Mouse (Mus musculus): ENCODE data around the gene Nbeal2.
A peak's percentile ranks its signal among the peaks of the same experiment; 100 is the strongest.

The Nbeal2 gene

GRCm38 (mm10) chr9:110649775-110650174 is 4.2 kb downstream of the Nbeal2 start:
- no peak for DNase-seq (ENCODE audit: low spot score)

DNA sequence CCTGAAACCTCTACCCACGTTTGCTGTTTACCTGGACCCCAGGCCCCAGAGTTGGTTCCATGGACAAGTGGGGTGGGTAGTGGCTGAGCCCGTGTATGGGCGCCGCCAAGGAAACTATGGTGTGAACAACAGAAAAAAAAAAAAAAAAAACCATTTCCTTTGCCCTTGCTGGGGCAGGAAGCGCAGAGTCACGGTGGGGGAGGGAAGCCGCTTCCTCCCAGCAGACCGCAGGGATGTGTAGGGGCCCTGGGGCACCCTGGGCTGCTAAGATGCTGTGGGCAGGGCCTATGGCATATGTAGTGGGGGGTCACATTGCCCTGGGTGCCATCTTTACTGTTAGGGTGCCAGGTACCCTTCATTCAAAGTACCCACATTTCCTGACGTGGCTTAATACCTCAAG is 8.7 kb downstream of the Nbeal2 start:
- DNase-seq (ENCODE audit: low spot score) = no peak

GRCm38 (mm10) chr9:110644295-110644694 is 9.7 kb downstream of the Nbeal2 start:
- no peak for DNase-seq (ENCODE audit: low spot score)

GRCm38 (mm10) chr9:110643787-110644186 is 10.2 kb downstream of the Nbeal2 start:
- DNase-seq (ENCODE audit: low spot score) = no peak

GRCm38 (mm10) chr9:110642812-110643524 is 11.0 kb downstream of the Nbeal2 start:
- DNase-seq (ENCODE audit: low spot score) = no peak

DNA sequence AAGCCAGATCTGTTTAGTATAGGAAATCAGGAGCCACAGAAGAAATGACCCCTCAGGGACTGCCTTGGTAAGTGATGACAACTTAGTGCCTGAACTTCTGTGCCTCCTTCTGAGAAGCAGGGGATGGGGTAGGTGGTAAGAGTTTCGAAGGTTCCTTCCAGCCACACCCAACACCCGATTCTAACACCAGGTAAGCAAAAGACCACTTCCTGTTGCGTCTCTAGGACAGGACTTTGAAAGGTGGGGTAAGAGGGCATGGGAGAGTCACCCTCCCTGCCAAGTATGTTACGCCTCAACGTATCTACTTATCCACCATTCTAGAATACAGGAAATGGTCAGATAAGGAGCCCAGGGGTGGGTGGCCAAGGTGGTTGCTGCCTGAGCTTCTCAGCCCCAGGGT is 13.0 kb downstream of the Nbeal2 start:
- no peak for DNase-seq (ENCODE audit: low spot score)

DNA sequence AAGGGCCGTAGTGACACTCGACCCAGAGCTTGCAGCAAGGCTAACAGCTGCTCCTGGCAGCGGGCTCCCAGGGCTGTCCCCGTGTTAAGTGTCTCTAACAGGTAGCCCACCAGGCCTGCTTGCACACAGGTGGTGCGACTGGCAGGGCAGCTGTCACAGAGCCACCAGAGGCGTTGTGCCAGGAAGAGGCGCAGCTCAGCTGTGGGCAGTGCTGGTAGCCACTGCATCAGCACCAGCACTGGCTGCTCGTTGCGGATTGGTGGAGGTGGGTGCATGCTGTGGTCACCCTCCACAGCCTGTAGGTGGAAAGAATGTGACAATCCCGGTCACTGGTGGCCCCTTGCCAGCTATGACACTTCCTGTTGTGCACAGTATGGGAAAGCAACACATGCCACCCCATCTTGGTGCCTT is 15.3 kb downstream of the Nbeal2 start:
- peak; percentile 21 for DNase-seq (ENCODE audit: low spot score)

DNA sequence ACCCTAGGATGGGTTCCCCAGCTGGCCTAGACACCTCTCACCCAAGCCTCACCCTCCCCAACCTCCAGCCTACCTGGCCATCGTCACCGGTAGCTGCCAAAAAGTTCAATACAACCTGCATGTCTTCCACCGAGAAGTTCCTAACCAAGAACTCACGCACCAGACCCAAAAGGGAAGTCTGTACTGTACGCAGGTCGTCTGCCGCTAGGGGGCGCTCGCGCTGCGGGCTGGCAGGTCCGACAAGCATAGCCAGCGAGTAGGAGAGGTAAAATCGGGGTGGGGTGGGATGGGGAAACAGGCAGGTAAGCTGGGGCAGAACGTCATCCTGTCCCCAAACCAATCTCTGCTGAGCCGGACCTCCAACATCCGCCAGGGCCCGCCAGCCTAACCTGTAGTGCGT is 18.7 kb downstream of the Nbeal2 start:
- peak; percentile 77 for DNase-seq (ENCODE audit: low spot score)

GRCm38 (mm10) chr9:110633882-110634281 is 20.1 kb downstream of the Nbeal2 start:
- no peak for DNase-seq (ENCODE audit: low spot score)

DNA sequence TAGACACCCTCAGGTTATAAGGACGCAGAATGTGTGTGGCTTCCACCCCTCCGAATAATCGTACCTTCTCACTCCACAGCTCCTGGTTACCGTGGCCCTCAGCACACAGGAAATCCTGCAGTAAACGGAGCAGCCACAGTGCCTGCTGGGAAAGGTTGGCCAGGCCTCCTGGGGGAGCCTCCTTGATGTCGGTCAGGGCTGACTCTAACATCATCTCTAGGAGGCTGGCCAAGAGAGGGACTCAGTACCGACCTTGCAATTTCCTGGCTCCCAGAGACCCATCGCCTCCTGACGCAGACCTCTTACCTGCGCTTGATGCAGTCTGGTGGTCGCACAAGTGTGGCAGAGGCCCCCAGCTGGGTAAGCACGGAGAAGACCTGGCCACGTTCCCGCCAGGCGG is 21.3 kb downstream of the Nbeal2 start:
- DNase-seq (ENCODE audit: low spot score) = no peak

- no peak for DNase-seq (ENCODE audit: low spot score)
These were observed 22.2 kb downstream of the Nbeal2 start for GRCm38 (mm10) chr9:110631651-110632275.

- DNase-seq (ENCODE audit: low spot score) = peak; percentile 32
These were observed 22.8 kb downstream of the Nbeal2 start for GRCm38 (mm10) chr9:110631191-110631590.

DNA sequence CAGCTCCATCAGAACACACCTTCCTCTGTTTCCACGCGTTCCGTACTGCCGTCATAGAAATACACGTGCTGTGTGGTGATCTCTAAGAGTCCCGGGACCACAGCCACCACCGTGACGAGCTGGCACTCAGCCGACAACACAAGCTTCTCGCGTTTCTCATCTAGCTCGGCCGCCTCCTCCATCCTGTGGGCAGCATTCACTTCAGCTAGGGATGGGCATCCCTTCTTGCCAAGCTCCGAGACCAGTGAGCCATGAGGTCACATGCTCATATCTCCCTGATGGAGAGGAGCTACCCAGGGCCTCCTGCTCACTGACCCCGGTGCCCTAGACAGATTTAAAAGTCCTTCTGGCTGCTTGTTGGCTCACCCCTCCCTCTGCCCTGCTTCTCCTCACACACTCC is 23.8 kb downstream of the Nbeal2 start:
- DNase-seq (ENCODE audit: low spot score) = no peak

GRCm38 (mm10) chr9:110625350-110625908 is 28.5 kb downstream of the Nbeal2 start:
- DNase-seq (ENCODE audit: low spot score) = no peak

GRCm38 (mm10) chr9:110624361-110625166 is 29.4 kb downstream of the Nbeal2 start, which contains the start of gene Nradd:
Gene Nradd, minus strand, starts transcription at chr9:110624452.
- DNase-seq (ENCODE audit: low spot score) = peak; percentile 89

DNA sequence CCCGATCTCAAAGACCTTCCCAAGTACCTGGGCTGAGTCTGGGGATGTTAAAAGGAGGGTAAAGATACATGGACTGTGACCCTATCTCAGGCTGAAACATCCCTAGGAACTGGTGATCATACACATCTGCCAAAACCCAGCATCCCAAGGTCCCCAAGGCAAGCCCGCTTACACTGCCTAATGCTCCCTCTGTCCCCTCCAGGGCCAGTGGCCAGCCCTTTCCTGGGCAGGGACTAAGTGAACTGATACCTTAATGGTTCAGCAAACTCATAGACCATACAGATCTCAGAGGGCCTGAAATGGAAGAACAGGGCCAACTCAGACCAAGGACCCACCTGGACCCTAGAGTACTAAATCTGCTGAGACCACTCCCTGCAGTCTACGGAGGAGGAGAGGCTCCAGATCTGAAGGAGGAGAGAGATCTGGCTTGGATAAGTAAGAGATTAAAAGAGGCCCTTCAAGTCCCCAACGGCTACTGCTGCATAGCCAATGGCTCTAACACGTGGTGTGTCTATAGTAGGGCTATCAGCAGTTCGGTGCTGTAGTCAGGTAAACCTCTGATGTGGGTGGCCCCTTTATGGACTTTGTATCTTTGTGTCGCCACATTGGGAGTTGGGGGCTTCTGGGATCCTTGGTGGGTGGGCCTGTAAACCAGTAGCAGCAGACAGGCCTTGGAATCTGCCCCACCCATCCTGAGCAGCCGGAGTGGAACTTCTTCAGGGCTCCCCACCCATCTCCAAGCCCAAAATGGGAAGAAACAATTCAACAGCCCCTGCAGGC is 30.4 kb downstream of the Nbeal2 start:
- DNase-seq (ENCODE audit: low spot score) = no peak

DNA sequence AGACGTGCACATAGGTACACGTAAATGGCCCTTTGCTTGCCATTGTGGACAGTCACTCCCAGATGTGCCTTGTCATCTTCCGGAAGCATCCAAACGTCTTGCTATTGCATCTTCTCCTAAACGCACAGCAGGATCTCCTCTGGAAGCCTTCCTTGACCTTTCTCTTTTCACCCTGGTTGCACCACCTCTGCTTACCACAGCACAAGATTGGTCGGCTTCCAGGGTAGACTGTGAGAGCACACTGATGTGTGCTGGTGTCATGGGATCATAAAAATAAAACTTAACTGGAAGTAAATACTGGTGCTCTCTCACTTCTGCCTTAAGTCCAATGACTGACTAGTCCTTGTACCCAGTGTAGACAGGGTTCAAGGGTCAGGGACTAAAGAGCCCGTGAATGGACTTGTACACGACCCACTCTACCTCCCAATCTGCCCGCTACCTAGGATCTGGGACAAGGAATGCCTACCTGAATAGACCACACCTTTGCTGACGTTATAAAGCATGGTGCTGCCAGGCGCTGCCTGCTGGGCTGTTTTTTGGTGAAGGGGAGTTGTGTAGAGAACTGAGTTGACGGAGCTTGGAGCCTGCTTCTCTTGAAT is 31.2 kb downstream of the Nbeal2 start:
- no peak for DNase-seq (ENCODE audit: low spot score)

DNA sequence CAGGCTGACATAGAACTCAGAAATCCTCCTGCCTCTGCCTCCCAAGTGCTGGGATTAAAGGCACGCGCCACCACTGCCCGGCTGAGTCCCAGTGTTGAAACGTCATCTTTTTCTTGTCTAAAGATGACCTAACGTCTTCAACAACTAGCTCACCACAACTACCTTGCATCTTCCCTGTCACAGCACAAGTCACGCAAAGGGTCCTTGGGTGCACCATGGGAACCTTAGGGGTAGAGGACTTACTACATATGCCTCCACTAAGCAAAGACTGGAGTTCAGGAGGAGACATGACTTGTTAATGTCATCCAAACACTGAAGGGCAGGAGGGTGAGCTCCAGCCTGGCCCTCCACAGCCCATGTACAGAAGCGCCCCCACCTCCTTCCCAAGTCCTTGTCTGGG is 33.3 kb downstream of the Nbeal2 start:
- no peak for DNase-seq (ENCODE audit: low spot score)

DNA sequence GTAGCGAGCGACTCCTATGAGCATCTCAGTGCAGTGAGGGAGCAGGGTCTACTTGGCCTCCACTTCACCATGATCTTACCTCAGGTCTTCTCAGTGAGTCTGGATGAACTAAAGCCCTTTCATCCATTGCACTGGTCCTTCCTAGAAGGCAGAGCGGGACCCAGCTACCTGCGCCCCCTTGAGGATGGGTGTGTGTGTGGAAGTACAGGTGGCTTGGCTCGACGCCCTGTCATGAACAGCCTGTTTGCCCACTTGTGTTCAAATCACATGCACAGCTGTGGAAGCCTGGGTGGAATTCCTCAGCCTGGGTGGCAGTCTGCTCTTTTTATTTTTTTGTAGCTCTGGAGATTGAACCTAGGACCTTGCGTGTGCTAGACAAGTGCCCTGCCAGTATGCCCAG is 33.8 kb downstream of the Nbeal2 start:
- DNase-seq (ENCODE audit: low spot score) = no peak

DNA sequence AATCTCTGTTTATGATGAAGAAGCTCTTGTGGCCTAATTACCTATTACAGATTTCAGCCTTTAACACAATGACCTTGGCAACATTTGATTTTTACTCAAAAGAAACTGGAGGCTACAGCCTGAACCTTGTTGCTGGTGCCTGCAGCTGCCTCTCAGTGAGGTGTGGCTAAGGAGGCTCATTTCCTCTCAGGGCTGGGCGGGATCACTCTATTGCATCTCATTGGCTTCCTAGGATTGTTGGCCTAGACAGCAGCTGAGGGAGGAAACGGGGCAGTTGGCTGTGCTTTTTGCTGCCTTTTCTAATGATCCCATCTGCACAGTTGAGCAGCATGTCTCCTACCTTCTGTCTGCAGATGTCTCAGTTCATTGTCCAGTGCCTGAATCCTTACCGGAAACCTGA is 36.9 kb downstream of the Nbeal2 start:
- DNase-seq (ENCODE audit: low spot score) = no peak

GRCm38 (mm10) chr9:110611471-110611870 is 42.5 kb downstream of the Nbeal2 start:
- no peak for DNase-seq (ENCODE audit: low spot score)
